Mouse (Mus musculus): ENCODE measurements around the gene Iqschfp.

DNA sequence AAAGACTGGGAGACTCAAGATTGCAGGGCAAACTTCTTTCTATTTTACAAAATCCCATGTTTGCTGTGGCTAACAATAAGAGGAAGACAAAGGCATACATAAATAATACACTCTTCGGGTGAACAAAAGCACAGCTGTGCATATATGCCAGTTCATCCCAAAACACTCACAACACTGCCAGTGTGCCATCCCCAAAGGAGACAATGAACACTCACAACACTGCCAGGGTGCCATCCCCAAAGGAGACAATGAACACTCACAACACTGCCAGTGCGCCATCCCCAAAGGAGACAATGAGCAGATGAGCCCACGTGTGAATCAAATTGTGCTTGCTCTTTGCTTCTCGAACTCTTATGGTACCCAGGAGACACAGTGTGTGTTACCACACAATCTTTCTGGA is 527.8 kb downstream of the Iqschfp start:
- TF ChIP-seq CTCF (IDR thresholded peaks at IDR 0.05; ENCODE audit: control insufficient read depth, insufficient read depth, low read length) (no peak), POLR2A (IDR thresholded peaks at IDR 0.05; ENCODE audit: borderline replicate concordance, control insufficient read depth, low read depth, low read length) (no peak)
